Mouse (Mus musculus): ENCODE measurements around the gene Vmn1r86.

- no peak for TF ChIP-seq CTCF (IDR thresholded peaks at IDR 0.05; ENCODE audit: low read depth, low read length)
- TF ChIP-seq POLR2A (IDR thresholded peaks at IDR 0.05; ENCODE audit: insufficient read depth, low read length) = no peak
Measured at GRCm38 (mm10) chr7:13137340-13137739, 17.6 kb upstream of the Vmn1r86 start.

Data from ES-Bruce4 (cell line).